Mouse (Mus musculus) neural tube, embryonic 11.5 days (tissue): Measurements from ENCODE around the gene Eif2b1. TPM values are rescaled to one million over a fixed set of nuclear protein-coding genes. Genes with fewer than 3 reads are reported as not detected.
A peak's percentile ranks its signal among the peaks of the same experiment; 100 is the strongest.
"Not testable (repeated sequence)": the region's sequence is repeated elsewhere in the genome, so short reads cannot be mapped to it uniquely, and the experiment has no call there.

Experiments used
- ATAC-seq: fragments of 200-750 bp; cut with Nextera tagmentation; 2 replicates; pipeline ENCODE4 v1.8.0; 2017; ENCODE audit warnings: moderate number of reproducible peaks, mild to moderate bottlenecking, moderate TSS enrichment, moderate library complexity; ENCODE audit not compliant: insufficient read depth, low FRiP score, low TSS enrichment
- DNase-seq: peaks from one replicate; pipeline ENCODE4 v3.0.0-alpha.2; 2015; ENCODE audit warnings: low spot score
- H3K27ac ChIP-seq: fragments of 300-500 bp; sonication (generic); 2 replicates; pipeline ENCODE4 v1.5.1; 2014; ENCODE audit warnings: low read depth, mild to moderate bottlenecking, low read length
- H3K27me3 ChIP-seq: fragments of 300-500 bp; sonication (generic); 2 replicates; pipeline ENCODE4 v1.6.1; 2014; ENCODE audit warnings: mild to moderate bottlenecking, low read length, mixed read lengths; ENCODE audit not compliant: control insufficient read depth, insufficient read depth
- H3K36me3 ChIP-seq: fragments of 300-500 bp; sonication (generic); 2 replicates; pipeline ENCODE4 v1.6.1; 2014; ENCODE audit warnings: mild to moderate bottlenecking, low read length, moderate library complexity, mixed read lengths; ENCODE audit not compliant: control insufficient read depth, insufficient read depth
- H3K4me1 ChIP-seq: fragments of 300-500 bp; sonication (generic); 2 replicates; pipeline ENCODE4 v1.6.1; 2014; ENCODE audit warnings: low read length, mixed read lengths; ENCODE audit not compliant: control insufficient read depth, insufficient read depth
- H3K4me2 ChIP-seq: fragments of 300-500 bp; sonication (generic); 2 replicates; pipeline ENCODE4 v1.6.1; 2014; ENCODE audit warnings: low read depth, mild to moderate bottlenecking, moderate library complexity
- H3K4me3 ChIP-seq: fragments of 300-500 bp; sonication (generic); 2 replicates; pipeline ENCODE4 v1.5.1; 2014; ENCODE audit warnings: low read depth, low read length
- H3K9ac ChIP-seq: fragments of 300-500 bp; sonication (generic); 2 replicates; pipeline ENCODE4 v1.6.1; 2014; ENCODE audit warnings: mild to moderate bottlenecking, low read length
- H3K9me3 ChIP-seq: fragments of 300-500 bp; sonication (generic); 2 replicates; pipeline ENCODE4 v1.6.1; 2016; ENCODE audit warnings: low read length; ENCODE audit not compliant: control insufficient read depth
- WGBS: fragments of 180-500 bp; shearing (Covaris S2); extraction: QIAGEN DNeasy Blood & Tissue Kit; methylation state at CpG from one replicate; pipeline ENCODE4 v1.1.7; 2014; 5-methylcytosine and 5-hydroxymethylcytosine counted together
- polyA plus RNA-seq: library from polyadenylated mRNA; unstranded; fragments of >200 nt; fragmentation: Nextera tagmentation; extraction: Ambion mirVana; gene quantifications from 2 replicates; pipeline ENCODE4 v1.2.1, GENCODE M21; 2014

Gene Eif2b1
- polyA plus RNA-seq, 1 experiment from 2014 or later: 94.5 TPM

DNA sequence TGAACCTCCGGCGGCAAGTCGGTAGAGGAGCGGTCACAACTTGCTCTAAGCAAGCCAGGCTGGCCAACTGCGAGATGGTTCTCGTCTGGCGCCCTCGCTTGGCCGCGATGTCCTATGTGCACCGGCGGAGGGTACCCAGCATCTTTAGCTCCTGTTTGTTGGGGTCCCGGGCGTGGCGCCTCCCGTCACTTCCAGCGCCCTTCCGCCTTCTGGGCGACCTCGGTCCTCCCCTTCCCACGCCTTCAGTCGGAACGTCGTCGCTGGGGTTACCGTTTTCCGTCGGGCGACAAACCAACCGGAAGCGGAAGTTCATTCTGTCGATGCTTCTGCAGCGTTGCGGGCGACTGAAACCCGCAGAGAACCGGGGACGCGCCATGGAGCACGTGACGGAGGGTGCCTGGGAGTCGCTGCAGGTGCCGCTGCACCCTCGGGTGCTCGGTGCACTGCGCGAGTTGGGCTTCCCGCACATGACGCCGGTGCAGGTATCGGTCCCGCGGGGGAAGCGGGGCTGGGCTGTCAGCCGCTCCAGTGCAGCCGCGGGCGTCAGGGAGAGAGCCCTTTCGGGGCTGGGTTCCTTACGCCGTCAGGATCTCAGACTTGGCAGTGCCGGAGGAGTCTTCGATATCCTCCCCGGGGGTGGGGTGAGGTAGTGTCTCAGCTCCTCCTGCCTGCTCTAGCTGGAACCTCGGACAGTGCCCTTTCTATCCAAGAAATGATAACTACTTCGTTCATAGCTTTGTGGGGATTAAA, 26.2 kb downstream of the Eif2b1 start, which contains the start of gene Ddx55:
Ddx55 (plus strand) TSS at position 307 of the 750 bp plus-strand sequence.
- peaks cover 17% of the 10 kb centered on the region for H3K36me3 ChIP-seq
- ATAC-seq: peak; percentile 85

DNA sequence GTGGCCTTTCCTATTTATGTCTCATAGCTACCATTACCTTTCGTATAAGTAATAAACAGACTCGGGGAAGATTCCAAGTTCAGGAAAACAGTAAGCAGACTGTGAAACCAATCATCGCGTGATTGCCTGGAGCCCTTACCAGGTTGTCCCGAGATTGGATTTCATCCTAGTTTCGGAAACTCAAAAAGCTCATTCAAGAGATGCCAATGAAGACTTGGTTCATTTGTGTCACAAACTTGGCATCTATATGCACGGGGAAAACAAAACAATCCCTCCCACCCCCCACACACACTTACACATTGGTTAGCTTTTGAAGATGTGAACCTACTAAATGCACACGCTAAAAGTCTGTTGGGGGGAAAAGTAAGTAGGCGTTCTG, 26.8 kb downstream of the Eif2b1 start:
- ATAC-seq (no peak), DNase-seq (no peak)
- Histone ChIP-seq H3K36me3 (peaks cover 14% of the 10 kb centered on the region), H3K27ac (peak overlapping the region; percentile 65; the same call in 1 of the 2 replicates), H3K9me3 (no peaks in the 10 kb centered on the region), H3K4me1 (peaks cover 3% of the 10 kb centered on the region; the same call in 1 of the 2 replicates), H3K27me3 (no peaks in the 10 kb centered on the region), H3K4me3 (peak overlapping the region; percentile 85), H3K9ac (peak overlapping the region; percentile 76), H3K4me2 (peak overlapping the region; percentile 75)
- 11% methylated on average over 9 of the region's 9 CpGs for WGBS

More for the DNA sequence above, 26.2 kb downstream of the Eif2b1 start, which contains the start of gene Ddx55:
- Histone ChIP-seq H3K4me3 (peak within 1 kb of the TSS; percentile 85), H3K9ac (peak within 1 kb of the TSS; percentile 76), H3K27ac (peak within 1 kb of the TSS; percentile 65), H3K4me1 (peaks cover 3% of the 10 kb centered on the region; the same call in 1 of the 2 replicates), H3K27me3 (no peaks in the 10 kb centered on the region), H3K9me3 (no peaks in the 10 kb centered on the region), H3K4me2 (peak within 1 kb of the TSS; percentile 75)
- DNase-seq: peak; percentile 94
- WGBS: under 1% methylated on average over 66 of the region's 66 CpGs

DNA sequence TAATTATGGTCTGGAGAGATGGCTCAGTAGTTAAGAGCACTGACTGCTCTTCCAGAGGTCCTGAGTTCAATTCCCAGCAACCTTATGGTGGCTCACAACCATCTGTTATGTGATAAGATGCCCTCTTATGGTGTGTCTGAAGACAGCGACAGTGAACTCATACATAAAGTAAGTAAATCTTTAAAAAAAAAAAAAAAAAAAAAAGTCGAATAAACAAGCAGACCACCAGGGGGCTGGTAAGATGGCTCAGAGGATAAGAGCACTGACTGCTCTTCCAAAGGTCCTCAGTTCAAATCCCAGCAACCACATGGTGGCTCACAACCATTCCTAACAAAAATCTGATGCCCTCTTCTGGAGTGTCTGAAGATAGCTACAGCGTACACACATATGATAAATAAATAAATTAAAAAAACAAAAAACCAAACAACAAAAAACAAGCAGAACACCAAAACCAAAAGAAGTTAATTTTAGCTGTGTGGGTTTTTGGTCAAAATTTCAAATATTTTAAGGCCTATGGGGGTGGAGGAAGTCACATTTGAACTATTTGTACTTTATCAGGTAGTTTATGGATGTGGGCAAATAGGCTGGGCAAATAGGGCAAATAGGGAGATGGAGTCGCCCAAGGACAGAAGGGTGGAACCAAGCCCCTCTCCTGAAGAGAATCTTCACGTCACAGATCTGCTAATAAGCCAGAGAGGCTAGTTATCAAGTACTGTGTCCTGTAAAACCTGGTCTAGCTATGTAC, 27.4 kb downstream of the Eif2b1 start:
- H3K4me2 ChIP-seq: peak overlapping the region; percentile 75
- 42% methylated on average over 5 of the region's 5 CpGs for WGBS
- DNase-seq, H3K27ac ChIP-seq, H3K4me1 ChIP-seq, H3K9me3 ChIP-seq, H3K36me3 ChIP-seq, ATAC-seq, H3K27me3 ChIP-seq: not testable (repeated sequence)
- peak overlapping the region; percentile 76; the same call in 1 of the 2 replicates for H3K9ac ChIP-seq
- H3K4me3 ChIP-seq: peak overlapping the region; percentile 85

DNA sequence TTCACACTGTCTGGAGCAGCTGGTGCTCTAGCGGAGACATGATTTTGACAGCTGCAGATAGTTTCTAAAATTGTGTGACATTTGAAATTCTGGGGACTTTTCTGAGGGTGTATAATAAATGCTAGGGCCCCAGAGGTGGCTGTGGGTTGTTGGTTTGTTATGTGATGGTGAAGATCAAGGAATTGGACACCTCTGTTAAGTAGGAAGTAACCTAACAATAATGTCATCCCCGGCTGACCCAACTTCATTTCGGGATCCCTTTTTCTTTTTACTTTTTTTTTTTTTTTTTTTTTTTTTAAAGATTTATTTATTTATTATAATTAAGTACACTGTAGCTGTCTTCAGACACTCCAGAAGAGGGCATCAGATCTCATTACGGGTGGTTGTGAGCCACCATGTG, 28.2 kb downstream of the Eif2b1 start:
- not testable (repeated sequence) for DNase-seq, H3K27ac ChIP-seq, H3K4me2 ChIP-seq, H3K4me3 ChIP-seq, H3K9me3 ChIP-seq, ATAC-seq, H3K27me3 ChIP-seq, H3K9ac ChIP-seq, H3K4me1 ChIP-seq
- H3K36me3 ChIP-seq: peaks cover 12% of the 10 kb centered on the region
- 87% methylated on average over 4 of the region's 4 CpGs for WGBS

DNA sequence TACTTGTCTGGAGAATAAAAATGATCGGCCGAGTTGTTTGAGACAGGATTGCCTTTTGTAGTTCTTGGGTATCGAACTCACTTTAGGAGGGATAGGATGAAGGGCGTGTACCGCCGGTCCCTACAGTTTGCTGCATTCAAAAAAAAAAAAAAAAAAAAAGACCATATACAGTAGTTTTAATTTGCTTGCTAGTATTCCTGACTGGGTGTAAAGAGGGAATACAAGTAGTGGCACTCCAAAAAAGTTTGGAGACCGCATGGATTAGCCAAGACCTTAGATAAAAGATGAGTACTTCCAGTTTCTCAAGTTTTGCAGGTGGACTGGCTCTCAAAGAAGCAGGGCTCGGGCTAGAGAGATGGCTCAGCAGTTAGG, 37.3 kb downstream of the Eif2b1 start:
- ATAC-seq: no peak
- H3K27me3 ChIP-seq: no peaks in the 10 kb centered on the region

DNA sequence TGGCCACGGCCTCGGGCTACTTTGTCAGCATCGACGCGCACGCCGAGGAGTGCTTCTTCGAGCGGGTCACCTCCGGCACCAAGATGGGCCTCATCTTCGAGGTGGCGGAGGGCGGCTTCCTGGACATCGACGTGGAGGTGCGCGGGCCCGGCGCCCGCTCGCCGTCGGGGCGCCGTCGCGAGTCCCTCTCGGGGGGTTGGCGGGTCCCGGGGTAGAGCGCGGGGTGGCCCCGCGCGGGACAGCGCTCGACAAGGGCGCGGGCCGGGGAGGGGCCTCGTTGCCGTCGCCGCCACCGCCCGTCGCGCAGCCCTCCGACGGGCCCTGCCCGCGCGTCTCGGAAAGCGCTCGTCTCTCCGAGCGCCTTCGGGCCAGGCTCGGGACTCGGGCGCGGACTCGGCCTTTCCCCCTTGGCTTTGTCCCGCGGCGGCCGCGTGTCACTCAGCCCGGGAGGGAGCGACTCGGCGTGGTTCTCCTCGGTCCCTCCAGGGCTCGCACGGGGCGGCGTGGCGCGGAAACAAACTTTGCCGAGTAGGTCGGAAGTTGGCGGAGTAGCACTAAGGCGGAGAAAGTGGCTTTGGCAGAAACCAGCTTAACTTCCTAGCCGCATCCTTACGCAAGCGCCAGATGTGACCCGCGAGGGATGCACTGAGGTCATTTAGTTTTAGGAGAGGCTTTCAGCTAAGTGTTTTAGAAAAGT, 37.9 kb downstream of the Eif2b1 start:
- under 1% methylated on average over 76 of the region's 89 CpGs for WGBS
- DNase-seq: peak; percentile 61

More for the DNA sequence above, 37.3 kb downstream of the Eif2b1 start:
- H3K9ac ChIP-seq: peak overlapping the region; percentile 87
- no peak for DNase-seq
- H3K36me3 ChIP-seq: peaks cover 13% of the 10 kb centered on the region; the same call in 1 of the 2 replicates
- 15% methylated on average over 8 of the region's 8 CpGs for WGBS
- H3K4me1 ChIP-seq: peaks cover 5% of the 10 kb centered on the region; the same call in 1 of the 2 replicates
- no peak overlapping the region for H3K27ac ChIP-seq
- H3K4me2 ChIP-seq: peak overlapping the region; percentile 70
- H3K9me3 ChIP-seq: no peaks in the 10 kb centered on the region
- H3K4me3 ChIP-seq: peak overlapping the region; percentile 98

DNA sequence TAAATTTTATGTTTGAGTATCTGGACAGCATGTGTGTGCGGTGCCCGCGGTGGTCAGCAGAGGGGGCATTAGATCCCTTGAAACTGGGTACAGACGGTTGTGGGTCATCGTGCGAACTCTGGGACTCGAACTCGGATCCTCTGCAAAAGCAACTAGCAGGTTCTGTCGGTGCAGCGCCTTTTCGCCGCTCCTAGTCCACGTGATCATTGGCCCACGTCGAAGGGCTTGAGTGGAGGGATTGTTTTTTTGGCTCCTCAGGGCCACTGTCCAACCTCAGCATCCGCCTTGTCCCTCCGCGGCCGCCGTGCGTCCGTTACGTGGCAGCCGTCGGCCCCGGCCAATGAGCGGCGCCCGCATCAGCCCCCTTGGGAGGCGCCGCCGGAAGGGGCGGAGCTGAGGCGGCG, 38.5 kb downstream of the Eif2b1 start, which contains the start of gene Tmed2:
Tmed2 (plus strand) TSS at position 313 of the 404 bp plus-strand sequence.
- peak within 1 kb of the TSS; percentile 56 for H3K27ac ChIP-seq

More for the DNA sequence above, 37.9 kb downstream of the Eif2b1 start:
- no peaks in the 10 kb centered on the region for H3K9me3 ChIP-seq
- no peaks in the 10 kb centered on the region for H3K27me3 ChIP-seq
- H3K4me2 ChIP-seq: peak overlapping the region; percentile 70
- peak overlapping the region; percentile 56 for H3K27ac ChIP-seq
- H3K36me3 ChIP-seq: peaks cover 12% of the 10 kb centered on the region; the same call in 1 of the 2 replicates
- H3K9ac ChIP-seq: peak overlapping the region; percentile 87
- peak overlapping the region; percentile 98 for H3K4me3 ChIP-seq
- peaks cover 5% of the 10 kb centered on the region; the same call in 1 of the 2 replicates for H3K4me1 ChIP-seq
- ATAC-seq: peak; percentile 54

DNA sequence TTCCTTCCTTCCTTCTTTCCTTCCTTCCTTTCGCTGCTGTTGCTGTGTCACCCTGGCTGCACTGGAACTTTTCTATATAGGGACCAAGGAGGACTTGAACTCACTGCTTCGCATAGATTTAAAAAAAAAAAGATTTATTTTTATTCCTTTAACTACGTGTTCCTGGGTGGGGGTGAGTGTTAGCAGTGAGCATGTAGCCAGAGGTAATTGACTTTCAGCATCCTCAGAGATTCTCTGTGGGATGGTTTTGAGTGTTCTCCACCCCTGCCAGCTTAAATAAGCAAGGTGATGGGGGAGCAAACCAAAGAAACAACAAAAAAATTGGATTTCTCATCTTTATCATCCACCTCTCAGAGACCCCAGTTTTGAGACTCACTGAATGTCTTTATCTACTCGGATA, 39.0 kb downstream of the Eif2b1 start:
- H3K36me3 ChIP-seq: peaks cover 9% of the 10 kb centered on the region; the same call in 1 of the 2 replicates
- peak overlapping the region; percentile 23; the same call in 1 of the 2 replicates for H3K27ac ChIP-seq
- 79% methylated on average over 4 of the region's 4 CpGs for WGBS
- H3K4me3 ChIP-seq: peak overlapping the region; percentile 98
- peaks cover 5% of the 10 kb centered on the region; the same call in 1 of the 2 replicates for H3K4me1 ChIP-seq
- ATAC-seq (no peak), DNase-seq (peak; percentile 4)
- peak overlapping the region; percentile 25; the same call in 1 of the 2 replicates for H3K4me2 ChIP-seq
- no peaks in the 10 kb centered on the region for H3K9me3 ChIP-seq
- H3K9ac ChIP-seq: no peak overlapping the region
- no peaks in the 10 kb centered on the region for H3K27me3 ChIP-seq

More for the DNA sequence above, 38.5 kb downstream of the Eif2b1 start, which contains the start of gene Tmed2:
- peak within 1 kb of the TSS; percentile 87 for H3K9ac ChIP-seq
- WGBS: under 1% methylated on average over 35 of the region's 35 CpGs
- peaks cover 10% of the 10 kb centered on the region; the same call in 1 of the 2 replicates for H3K36me3 ChIP-seq
- peak within 1 kb of the TSS; percentile 70 for H3K4me2 ChIP-seq
- H3K4me3 ChIP-seq: peak within 1 kb of the TSS; percentile 98
- no peaks in the 10 kb centered on the region for H3K27me3 ChIP-seq
- H3K9me3 ChIP-seq: no peaks in the 10 kb centered on the region
- H3K4me1 ChIP-seq: peaks cover 5% of the 10 kb centered on the region; the same call in 1 of the 2 replicates
- ATAC-seq (peak; percentile 95), DNase-seq (peak; percentile 97)
